Mouse (Mus musculus) kidney, adult 11 months (tissue): ENCODE results near the gene 1700020N01Rik.

Source experiments
- DNase-seq: peaks from one replicate; pipeline ENCODE4 v3.0.0; 2022

The 1700020N01Rik gene

GRCm38 (mm10) chr10:21592896-21593380 lies at the start of gene 1700020N01Rik:
Gene 1700020N01Rik, plus strand, starts transcription at chr10:21593145.
- no peak for DNase-seq

DNA sequence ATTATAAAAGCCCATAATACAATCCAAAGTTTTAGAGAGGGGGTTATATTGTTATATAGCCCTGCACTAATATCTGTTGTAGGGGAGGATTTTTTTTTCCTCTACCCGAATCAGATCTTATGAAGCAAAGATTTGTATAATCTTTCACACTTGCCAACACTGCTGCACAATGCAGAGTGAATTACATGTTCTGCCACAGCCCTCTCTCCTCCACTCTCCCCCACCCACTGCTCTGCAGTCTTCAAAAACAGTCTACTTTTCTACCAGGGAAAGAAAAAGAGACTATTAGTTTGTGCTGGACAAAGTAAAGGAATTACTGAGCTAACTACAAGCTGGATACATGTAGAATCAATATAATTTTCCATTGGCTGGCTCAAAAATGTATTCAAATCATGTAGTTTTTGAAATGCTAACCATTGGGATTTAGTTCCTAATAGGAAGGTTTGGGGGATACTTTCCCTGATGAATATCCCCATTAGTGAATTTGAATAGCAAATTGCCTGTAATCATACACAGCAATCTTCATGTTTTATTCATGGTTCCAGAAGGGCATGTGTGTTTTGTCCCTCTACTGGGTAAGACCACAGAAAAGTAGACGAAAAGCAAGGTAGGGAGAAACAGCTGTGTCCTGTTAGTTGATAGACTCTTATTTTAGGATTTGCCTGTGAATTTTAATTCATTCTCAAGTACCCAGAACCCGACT lies 49.2 kb upstream of the 1700020N01Rik start:
- DNase-seq: no peak

- DNase-seq: no peak
These were observed 48.2 kb upstream of the 1700020N01Rik start for GRCm38 (mm10) chr10:21544721-21545120.

- DNase-seq: peak; percentile 75
These were observed 47.5 kb upstream of the 1700020N01Rik start for GRCm38 (mm10) chr10:21545446-21545845.

DNA sequence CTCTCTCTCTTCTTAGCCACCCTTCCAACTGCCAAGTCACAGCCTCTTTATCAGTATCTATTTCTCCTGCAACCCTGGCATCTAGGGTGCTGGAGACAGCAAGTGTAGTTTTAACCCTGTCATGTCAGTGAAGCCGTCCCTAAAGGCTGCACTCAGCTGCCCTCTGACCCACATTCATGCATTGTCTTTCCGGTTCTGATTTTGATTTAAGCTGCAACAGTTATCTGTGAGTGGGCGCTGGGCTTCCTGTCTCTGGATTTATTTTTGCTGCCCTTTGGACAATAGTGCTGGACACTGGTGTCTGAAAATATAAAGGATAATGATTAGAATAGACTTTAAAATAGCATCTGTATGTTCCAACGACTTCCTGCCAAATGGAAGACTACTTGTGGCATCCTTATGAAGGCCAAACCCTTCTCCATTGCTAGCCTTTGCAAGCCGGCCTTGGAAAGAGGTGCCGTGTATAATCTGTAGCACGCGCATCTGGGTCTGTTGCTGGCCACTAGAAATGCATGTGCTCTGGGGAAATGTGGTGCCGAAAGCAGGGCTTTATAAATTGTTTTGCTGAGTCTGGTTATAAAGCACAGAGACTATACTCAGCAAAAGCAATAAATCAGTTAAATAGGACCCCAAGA lies 44.0 kb upstream of the 1700020N01Rik start:
- no peak for DNase-seq

DNA sequence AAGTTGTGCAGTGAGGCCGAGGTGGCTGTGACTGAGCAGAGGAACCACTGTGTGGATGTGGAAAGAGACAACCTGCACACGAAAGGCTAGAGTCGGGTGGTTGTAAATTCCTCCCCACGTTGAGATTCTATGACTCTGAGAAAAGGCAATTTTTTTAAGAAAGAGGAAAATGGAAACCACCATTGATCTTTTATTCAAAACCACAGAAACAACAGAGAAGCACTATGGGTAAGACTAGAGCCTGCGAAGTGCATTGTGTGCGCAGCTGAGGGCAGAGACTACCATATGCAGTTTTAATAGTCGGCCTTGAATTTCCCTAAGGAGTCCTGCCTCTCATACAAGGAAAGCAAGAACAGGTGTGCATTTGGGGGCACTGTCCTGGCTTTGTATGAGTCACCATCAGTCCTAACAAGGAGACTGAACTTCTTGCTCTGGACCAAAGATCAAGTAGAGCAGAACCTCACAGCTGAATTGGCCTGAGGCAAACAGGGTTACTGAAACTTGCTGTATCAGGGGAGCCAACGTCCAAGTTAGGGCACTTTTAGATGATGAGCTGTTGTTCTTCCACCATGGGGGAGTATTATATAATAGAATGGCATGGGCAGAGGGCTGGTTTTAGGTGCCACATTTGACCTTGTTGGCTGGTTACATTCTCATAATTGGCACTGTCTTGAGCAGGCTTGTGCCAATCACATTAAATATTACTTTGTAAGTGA lies 39.8 kb upstream of the 1700020N01Rik start:
- DNase-seq: peak; percentile 85

DNA sequence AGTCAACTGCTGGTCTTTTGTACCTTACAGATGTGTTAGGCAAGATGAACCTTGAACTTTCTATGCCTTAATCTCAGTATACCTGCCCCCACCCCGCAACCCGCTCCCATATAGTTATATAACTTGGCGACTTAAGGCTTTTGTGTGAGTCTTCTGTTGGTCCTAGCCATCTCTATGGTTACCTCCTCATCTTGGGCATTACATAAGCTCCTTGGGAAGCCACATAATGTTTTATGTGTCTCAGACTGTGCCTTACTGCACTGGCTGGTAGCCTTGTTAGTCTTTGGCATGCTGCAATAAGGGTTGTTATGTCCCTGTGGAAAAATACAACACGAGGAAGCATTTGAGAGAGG lies 39.3 kb upstream of the 1700020N01Rik start:
- DNase-seq: no peak

GRCm38 (mm10) chr10:21554896-21555580 lies 37.9 kb upstream of the 1700020N01Rik start:
- DNase-seq: peak; percentile 30

GRCm38 (mm10) chr10:21559769-21560168 lies 33.2 kb upstream of the 1700020N01Rik start:
- DNase-seq: peak; percentile 58

GRCm38 (mm10) chr10:21561181-21561580 lies 31.8 kb upstream of the 1700020N01Rik start:
- DNase-seq: no peak

GRCm38 (mm10) chr10:21563446-21563845 lies 29.5 kb upstream of the 1700020N01Rik start:
- DNase-seq: no peak

- no peak for DNase-seq
These were observed 28.8 kb upstream of the 1700020N01Rik start for GRCm38 (mm10) chr10:21564189-21564588.

DNA sequence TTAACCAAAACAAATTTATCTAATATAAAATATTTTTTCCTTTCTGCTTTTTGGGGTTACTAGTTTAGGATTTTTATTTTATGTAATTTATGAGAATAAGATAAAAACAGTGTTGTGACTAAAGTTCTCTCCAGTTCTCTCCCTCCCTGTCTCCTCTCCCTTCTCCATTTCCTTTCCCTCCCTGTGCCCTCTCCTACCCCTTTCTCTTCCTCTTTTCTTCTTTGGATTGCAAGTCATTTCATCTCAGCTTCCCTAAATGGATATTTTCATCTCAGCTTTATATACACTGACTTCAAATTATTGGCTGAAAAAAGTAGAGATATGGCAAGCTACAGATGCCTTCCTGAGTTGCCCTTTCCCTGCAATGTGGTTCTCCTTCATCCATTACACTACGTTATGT lies 26.9 kb upstream of the 1700020N01Rik start:
- no peak for DNase-seq

DNA sequence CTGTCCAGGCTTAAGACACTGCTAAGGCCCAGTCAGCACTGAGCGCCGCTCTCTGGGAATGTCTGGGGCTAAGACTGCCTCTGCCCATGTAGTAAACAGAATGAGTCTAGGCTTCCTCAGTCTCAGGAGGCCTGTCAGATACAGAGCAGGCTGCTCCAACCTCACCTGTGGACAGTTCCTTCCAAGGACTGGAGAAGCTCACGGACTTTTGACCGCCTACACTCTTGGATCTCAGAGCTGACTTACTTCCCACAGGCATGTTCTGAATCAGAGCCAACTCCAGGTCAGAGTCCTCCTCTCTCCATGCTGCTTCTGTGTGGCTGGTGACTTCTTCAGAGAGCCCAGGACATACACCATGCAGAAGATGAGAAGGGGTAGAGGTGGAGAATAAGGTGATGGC lies 21.3 kb upstream of the 1700020N01Rik start:
- peak; percentile 82 for DNase-seq

GRCm38 (mm10) chr10:21573713-21574112 lies 19.2 kb upstream of the 1700020N01Rik start:
- DNase-seq: peak; percentile 84

DNA sequence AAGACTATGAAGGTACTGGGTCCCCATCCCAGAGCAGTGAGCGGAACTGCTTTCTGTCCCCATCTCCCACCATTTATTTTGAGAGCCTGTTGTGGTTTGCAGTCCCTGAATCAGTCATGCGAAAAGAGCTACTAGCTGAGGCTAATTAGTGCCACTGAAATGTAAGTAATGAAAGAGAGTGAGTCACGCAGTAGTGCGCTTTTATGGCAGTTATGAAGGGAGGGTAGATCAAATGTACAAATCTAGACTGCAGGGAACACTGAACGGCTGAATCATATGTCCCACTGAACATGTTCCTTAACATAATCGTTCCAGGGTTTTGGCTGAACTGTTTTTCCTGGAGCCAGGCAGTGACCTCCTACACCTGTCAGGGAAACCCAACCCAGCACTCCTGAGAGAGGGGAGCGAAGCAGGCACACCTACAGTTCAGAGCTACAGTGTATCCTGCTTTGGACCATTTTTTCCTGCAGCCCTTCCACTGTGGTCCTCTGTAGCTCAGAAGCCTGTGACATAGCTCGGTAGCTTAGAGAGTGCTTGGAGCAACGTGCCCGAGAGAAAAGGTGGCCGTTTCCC lies 17.1 kb upstream of the 1700020N01Rik start:
- DNase-seq: no peak

DNA sequence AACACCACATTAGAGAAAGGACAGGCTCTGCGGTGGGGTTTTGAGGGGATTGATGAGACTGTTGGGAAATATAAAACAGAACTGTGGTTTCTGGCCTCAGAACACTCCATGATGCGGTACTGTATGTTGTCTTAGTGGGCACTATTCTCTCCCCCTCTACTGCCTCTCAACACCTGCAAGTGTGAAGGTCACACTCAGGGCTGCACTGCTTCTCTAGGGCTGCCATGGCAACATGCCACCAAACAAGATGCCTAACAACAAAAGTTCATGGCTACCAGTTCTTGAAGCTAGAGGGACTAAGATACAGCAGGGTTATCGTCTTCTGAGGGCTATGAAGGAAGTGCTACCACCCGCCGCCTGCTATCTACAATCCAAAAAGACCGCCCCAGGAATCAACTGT lies 15.1 kb upstream of the 1700020N01Rik start:
- DNase-seq: no peak

DNA sequence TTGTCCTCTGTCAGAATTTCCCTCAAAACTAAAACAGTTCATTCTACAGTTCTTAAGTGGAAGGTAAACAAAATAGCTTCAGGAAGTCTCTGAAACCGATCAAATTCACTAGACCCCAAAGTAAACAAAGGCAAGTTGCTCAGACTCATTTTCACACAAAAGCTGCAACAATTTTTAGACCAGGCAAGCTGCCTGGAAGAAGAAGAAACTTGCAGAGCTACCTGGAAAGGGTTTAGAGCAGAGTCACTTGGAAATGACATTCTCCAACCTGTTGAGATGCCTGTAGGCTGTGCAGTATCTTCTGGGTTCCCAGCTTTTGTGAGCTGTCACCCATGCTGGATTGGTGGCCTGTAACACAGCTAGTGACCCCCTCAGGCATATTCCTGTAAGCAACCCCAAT lies 11.4 kb upstream of the 1700020N01Rik start:
- no peak for DNase-seq

- no peak for DNase-seq
These were observed 5.9 kb upstream of the 1700020N01Rik start for GRCm38 (mm10) chr10:21587041-21587440.

GRCm38 (mm10) chr10:21588007-21588852 lies 4.7 kb upstream of the 1700020N01Rik start:
- no peak for DNase-seq

GRCm38 (mm10) chr10:21600931-21601330 lies 8.0 kb downstream of the 1700020N01Rik start:
- DNase-seq: peak; percentile 72

GRCm38 (mm10) chr10:21604476-21604875 lies 11.5 kb downstream of the 1700020N01Rik start:
- no peak for DNase-seq
